In genomic region chr16:58352156-58352555, GRCm38 (mm10) we compare ENCODE assay signal across 14 mouse cellular contexts.
"Had no signal": no experiment of that assay in that cellular context is flagged by ENCODE, and none has a peak within 500 bp of the region (broad histone marks: within the 10 kb centered on the region; RNA-seq: fewer than 3 reads in every experiment).

No protein-coding gene starts in this region.

- ATAC-seq: midbrain, embryonic 16.5 days had no signal

- H3K36me3 ChIP-seq: midbrain, embryonic 10.5 days; midbrain, embryonic 12.5 days; neural tube, embryonic 12.5 days; stomach, embryonic 15.5 days had no signal

- H3K27me3 ChIP-seq: midbrain, embryonic 12.5 days; neural tube, embryonic 12.5 days; stomach, embryonic 15.5 days had no signal

- DNase-seq: lung, adult 18-20 months; lung, embryonic 14.5 days; lung, postnatal 10 days; lung, postnatal 4 days; midbrain, embryonic 14.5 days; right cerebral cortex, postnatal 14 days; thymus, adult 2 months; thymus, postnatal 25 days; thymus, postnatal 4 days had no signal

- H3K4me3 ChIP-seq: midbrain, embryonic 10.5 days; midbrain, embryonic 12.5 days; neural tube, embryonic 12.5 days; stomach, embryonic 15.5 days had no signal

- H3K4me2 ChIP-seq: lung, embryonic 14.5 days; midbrain, embryonic 12.5 days; neural tube, embryonic 12.5 days; stomach, embryonic 15.5 days had no signal
